15 mouse cellular contexts compared by ENCODE assay signal in the genomic region with DNA sequence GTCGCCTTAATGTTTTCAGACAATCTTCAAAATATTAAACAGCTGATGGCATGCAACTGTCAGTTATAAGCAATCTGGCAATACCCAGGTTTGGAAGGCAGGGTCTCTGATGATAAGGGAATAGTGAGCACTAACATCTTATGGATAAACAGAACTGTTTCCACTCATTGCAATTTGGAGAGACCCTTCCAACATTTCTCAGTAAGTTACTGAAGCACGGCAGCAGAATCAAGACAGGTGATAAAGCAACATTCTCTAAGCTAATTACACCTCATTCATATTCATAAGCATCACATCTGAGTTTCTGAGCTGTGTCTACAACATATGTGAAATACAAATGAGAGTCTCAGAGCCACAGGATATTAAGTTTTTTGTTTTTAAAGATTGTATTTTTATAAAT.
"Had no signal": no experiment of that assay in that cellular context is flagged by ENCODE, and none has a peak within 500 bp of the region (broad histone marks: within the 10 kb centered on the region; RNA-seq: fewer than 3 reads in every experiment).

No protein-coding gene starts in this region.

- H3K4me1 ChIP-seq: megakaryocyte, embryonic 14.5 days; neural tube, embryonic 12.5 days; stomach, embryonic 15.5 days had no signal

- H3K9me3 ChIP-seq: megakaryocyte, embryonic 14.5 days; neural tube, embryonic 12.5 days; stomach, embryonic 15.5 days had no signal

- H3K27ac ChIP-seq: macrophage; neural tube, embryonic 12.5 days; stomach, embryonic 15.5 days; stomach, postnatal 0 days had no signal

- H3K9ac ChIP-seq: lung, embryonic 14.5 days; neural tube, embryonic 12.5 days; stomach, embryonic 15.5 days had no signal

- H3K27me3 ChIP-seq: megakaryocyte, embryonic 14.5 days; neural tube, embryonic 12.5 days; stomach, embryonic 15.5 days had no signal

- H3K4me3 ChIP-seq: megakaryocyte, embryonic 14.5 days; neural tube, embryonic 12.5 days; stomach, embryonic 15.5 days had no signal

- H3K36me3 ChIP-seq: neural tube, embryonic 12.5 days; stomach, embryonic 15.5 days had no signal

- H3K4me2 ChIP-seq: lung, embryonic 14.5 days; midbrain, embryonic 11.5 days; neural tube, embryonic 12.5 days; stomach, embryonic 15.5 days had no signal

- DNase-seq: lung, adult 18-20 months; lung, embryonic 14.5 days; lung, postnatal 14 days; lung, postnatal 36 days; midbrain, embryonic 14.5 days; right cerebral cortex, postnatal 14 days; thymus, adult 2 months; thymus, postnatal 25 days; thymus, postnatal 4 days had no signal
